Mouse (Mus musculus) neural tube, embryonic 14.5 days (tissue): ENCODE results near the gene Nfrkb. TPM values are rescaled to one million over a fixed set of nuclear protein-coding genes. Genes with fewer than 3 reads are reported as not detected.
A peak's percentile ranks its signal among the peaks of the same experiment; 100 is the strongest.

Experiments used
- ATAC-seq: fragments of 200-750 bp; cut with Nextera tagmentation; 2 replicates; pipeline ENCODE4 v1.8.0; 2017; ENCODE audit warnings: low read depth, mild to moderate bottlenecking, moderate TSS enrichment, moderate library complexity
- H3K27ac ChIP-seq: fragments of 300-500 bp; sonication (generic); 2 replicates; pipeline ENCODE4 v1.5.1; 2014; ENCODE audit warnings: low read depth, mild to moderate bottlenecking, control low read depth, low read length, moderate library complexity, mixed read lengths
- H3K27me3 ChIP-seq: fragments of 300-500 bp; sonication (generic); 2 replicates; pipeline ENCODE4 v1.6.1; 2014; ENCODE audit warnings: low read length; ENCODE audit not compliant: control insufficient read depth, insufficient read depth
- H3K36me3 ChIP-seq: fragments of 300-500 bp; sonication (generic); 2 replicates; pipeline ENCODE4 v1.6.1; 2014; ENCODE audit warnings: low read length, mixed read lengths; ENCODE audit not compliant: control insufficient read depth, insufficient read depth
- H3K4me1 ChIP-seq: fragments of 300-500 bp; sonication (generic); 2 replicates; pipeline ENCODE4 v1.6.1; 2014; ENCODE audit warnings: low read length; ENCODE audit not compliant: control insufficient read depth, insufficient read depth
- H3K4me2 ChIP-seq: fragments of 300-500 bp; sonication (generic); 2 replicates; pipeline ENCODE4 v1.6.1; 2014; ENCODE audit warnings: mild to moderate bottlenecking, low read depth, low read length, control low read depth
- H3K4me3 ChIP-seq: fragments of 300-500 bp; sonication (generic); 2 replicates; pipeline ENCODE4 v1.5.1; 2014; ENCODE audit warnings: low read depth, low read length, control low read depth, mixed read lengths
- H3K9ac ChIP-seq: fragments of 300-500 bp; sonication (generic); replicated peaks from 2 replicates; pipeline ENCODE4 v1.6.1; 2014; ENCODE audit warnings: low read depth, mild to moderate bottlenecking, control low read depth, low read length, mixed read lengths
- H3K9me3 ChIP-seq: fragments of 300-500 bp; sonication (generic); 2 replicates; pipeline ENCODE4 v1.6.1; 2016; ENCODE audit warnings: low read length; ENCODE audit not compliant: control insufficient read depth
- WGBS: fragments of 180-500 bp; shearing (Covaris S2); extraction: QIAGEN DNeasy Blood & Tissue Kit; methylation state at CpG from one replicate; pipeline ENCODE4 v1.1.7; 2014; 5-methylcytosine and 5-hydroxymethylcytosine counted together
- polyA plus RNA-seq: library from polyadenylated mRNA; unstranded; fragments of >200 nt; fragmentation: Nextera tagmentation; extraction: Ambion mirVana; gene quantifications from 2 replicates; pipeline ENCODE4 v1.2.1, GENCODE M21; 2014

Gene Nfrkb
- polyA plus RNA-seq, 1 experiment from 2014 or later = 44.1 TPM

DNA sequence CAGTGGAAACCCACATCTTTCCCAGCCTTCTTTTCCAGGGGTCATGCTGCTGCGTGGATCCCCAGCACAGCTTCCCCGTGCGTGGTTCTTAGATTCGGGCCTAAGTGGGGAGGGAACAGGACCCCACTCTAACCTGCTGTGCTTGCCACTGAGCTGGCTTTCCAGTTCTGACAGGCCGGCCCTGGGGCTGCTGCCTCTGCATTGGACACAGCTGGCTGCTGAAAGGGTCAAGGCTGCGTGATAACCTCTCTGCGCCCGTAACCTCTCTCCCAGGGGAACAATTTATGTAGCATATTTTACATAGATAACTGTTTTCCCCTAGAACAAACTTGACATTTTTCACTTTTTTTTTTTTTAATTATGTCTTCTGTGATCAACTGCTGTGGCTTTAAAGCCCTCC lies 20.9 kb upstream of the Nfrkb start:
- Histone ChIP-seq H3K27me3 (no peaks in the 10 kb centered on the region), H3K4me3 (no peak overlapping the region), H3K9me3 (no peaks in the 10 kb centered on the region), H3K27ac (no peak overlapping the region), H3K36me3 (peaks cover 8% of the 10 kb centered on the region; the same call in 1 of the 2 replicates), H3K9ac (no peak overlapping the region), H3K4me1 (no peaks in the 10 kb centered on the region), H3K4me2 (no peak overlapping the region)
- WGBS = 82% methylated on average over 8 of the region's 8 CpGs
- ATAC-seq = no peak

- Histone ChIP-seq H3K27me3 (no peaks in the 10 kb centered on the region), H3K36me3 (peaks cover 7% of the 10 kb centered on the region; the same call in 1 of the 2 replicates), H3K4me2 (no peak overlapping the region), H3K4me1 (no peaks in the 10 kb centered on the region), H3K9me3 (no peaks in the 10 kb centered on the region), H3K27ac (no peak overlapping the region), H3K9ac (no peak overlapping the region), H3K4me3 (no peak overlapping the region)
- WGBS = 99% methylated on average over 3 of the region's 3 CpGs
- ATAC-seq = no peak
These were observed 14.3 kb upstream of the Nfrkb start for GRCm38 (mm10) chr9:31371740-31372139.

DNA sequence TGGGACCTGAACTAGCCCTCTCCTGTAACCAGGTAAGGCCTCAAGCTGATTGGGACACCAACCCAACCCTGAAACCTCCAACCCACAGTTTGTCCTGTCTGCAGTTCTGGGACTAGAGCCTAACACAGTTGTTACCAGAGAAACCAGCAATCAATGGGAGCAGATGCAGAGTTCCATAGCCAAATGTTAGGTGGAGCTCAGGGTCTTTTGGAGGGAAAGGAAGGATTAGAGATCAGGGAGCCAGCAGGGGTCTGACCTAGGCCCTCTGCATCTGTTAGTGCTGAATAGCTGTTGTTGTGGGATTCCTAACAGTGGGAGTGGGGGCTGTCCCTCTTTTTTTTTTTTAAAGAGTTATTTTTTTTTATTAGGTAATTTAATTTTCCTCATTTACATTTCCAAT lies 9.3 kb upstream of the Nfrkb start:
- ATAC-seq = no peak

DNA sequence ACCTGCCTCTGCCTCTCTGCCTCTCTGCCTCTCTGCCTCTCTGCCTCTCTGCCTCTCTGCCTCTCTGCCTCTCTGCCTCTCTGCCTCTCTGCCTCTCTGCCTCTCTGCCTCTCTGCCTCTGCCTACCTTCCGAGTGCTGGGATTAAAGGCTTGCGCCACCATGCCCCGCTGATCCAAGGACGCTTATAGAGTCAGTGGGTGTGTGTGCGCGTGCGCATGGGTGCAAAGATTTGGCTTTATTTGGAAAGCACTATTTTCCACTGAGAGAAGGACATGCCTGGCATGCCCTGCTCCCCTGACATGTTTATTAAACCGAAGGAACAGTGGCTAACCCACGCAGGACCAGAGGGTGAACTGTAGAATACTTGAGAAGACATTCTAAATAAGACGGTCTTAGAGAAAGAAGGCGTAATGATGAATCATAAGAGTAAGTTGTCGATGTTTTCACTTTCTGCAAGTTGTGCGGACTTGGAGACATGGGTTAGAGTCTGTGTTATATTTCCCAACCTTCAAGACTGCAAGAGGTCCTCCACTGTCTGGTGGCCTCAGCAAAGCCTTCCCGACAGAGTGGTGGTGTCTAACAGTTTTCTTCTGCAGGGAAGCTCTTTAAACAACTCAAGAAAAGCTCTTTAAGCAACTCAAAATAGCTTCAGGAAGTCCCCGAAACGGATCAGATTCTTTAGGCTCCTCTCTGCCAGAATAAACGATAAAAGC lies 1.0 kb upstream of the Nfrkb start:
- 89% methylated on average over 17 of the region's 17 CpGs for WGBS
- peaks cover 13% of the 10 kb centered on the region; the same call in 1 of the 2 replicates for H3K4me1 ChIP-seq
- no peak for ATAC-seq
- H3K27me3 ChIP-seq = no peaks in the 10 kb centered on the region
- no peak overlapping the region for H3K9ac ChIP-seq
- H3K4me2 ChIP-seq = no peak overlapping the region
- no peak overlapping the region for H3K4me3 ChIP-seq
- H3K36me3 ChIP-seq = peaks cover 5% of the 10 kb centered on the region; the same call in 1 of the 2 replicates
- H3K27ac ChIP-seq = no peak overlapping the region
- H3K9me3 ChIP-seq = no peaks in the 10 kb centered on the region

More for the DNA sequence above, 9.3 kb upstream of the Nfrkb start:
- H3K4me1 ChIP-seq = no peaks in the 10 kb centered on the region
- H3K27ac ChIP-seq = no peak overlapping the region
- no peak overlapping the region for H3K4me2 ChIP-seq
- peaks cover 6% of the 10 kb centered on the region; the same call in 1 of the 2 replicates for H3K36me3 ChIP-seq
- no peaks in the 10 kb centered on the region for H3K27me3 ChIP-seq
- H3K9ac ChIP-seq = no peak overlapping the region
- no peaks in the 10 kb centered on the region for H3K9me3 ChIP-seq
- H3K4me3 ChIP-seq = no peak overlapping the region

GRCm38 (mm10) chr9:31385500-31385869 lies 507 bp upstream of the Nfrkb start:
- Histone ChIP-seq H3K9ac (peak overlapping the region; percentile 71), H3K36me3 (peaks cover 5% of the 10 kb centered on the region; the same call in 1 of the 2 replicates), H3K4me3 (peak overlapping the region; percentile 75), H3K4me1 (peaks cover 13% of the 10 kb centered on the region; the same call in 1 of the 2 replicates), H3K27ac (no peak overlapping the region; the same call in 1 of the 2 replicates), H3K9me3 (no peaks in the 10 kb centered on the region), H3K27me3 (no peaks in the 10 kb centered on the region), H3K4me2 (peak overlapping the region; percentile 46)
- 22% methylated on average over 4 of the region's 4 CpGs for WGBS
- ATAC-seq = peak; percentile 33

GRCm38 (mm10) chr9:31386368-31387180 lies 582 bp downstream of the Nfrkb start:
- 10% methylated on average over 43 of the region's 44 CpGs for WGBS
- peaks cover 13% of the 10 kb centered on the region; the same call in 1 of the 2 replicates for H3K4me1 ChIP-seq
- H3K4me2 ChIP-seq = peak overlapping the region; percentile 69
- H3K36me3 ChIP-seq = peaks cover 12% of the 10 kb centered on the region
- ATAC-seq = peak; percentile 85
- H3K27ac ChIP-seq = peak overlapping the region; percentile 22; the same call in 1 of the 2 replicates
- no peaks in the 10 kb centered on the region for H3K9me3 ChIP-seq
- no peaks in the 10 kb centered on the region for H3K27me3 ChIP-seq
- H3K9ac ChIP-seq = peak overlapping the region; percentile 71
- H3K4me3 ChIP-seq = peak overlapping the region; percentile 75

- ATAC-seq = no peak
- Histone ChIP-seq H3K4me2 (peak overlapping the region; percentile 69), H3K36me3 (peaks cover 18% of the 10 kb centered on the region), H3K4me1 (peaks cover 13% of the 10 kb centered on the region; the same call in 1 of the 2 replicates), H3K9ac (no peak overlapping the region), H3K27ac (no peak overlapping the region), H3K27me3 (no peaks in the 10 kb centered on the region), H3K9me3 (no peaks in the 10 kb centered on the region), H3K4me3 (peak overlapping the region; percentile 75)
- 93% methylated on average over 5 of the region's 5 CpGs for WGBS
These were observed 1.2 kb downstream of the Nfrkb start for GRCm38 (mm10) chr9:31387206-31387605.

GRCm38 (mm10) chr9:31400441-31400840 lies 14.4 kb downstream of the Nfrkb start:
- WGBS = 58% methylated on average over 4 of the region's 4 CpGs
- no peaks in the 10 kb centered on the region for H3K4me1 ChIP-seq

DNA sequence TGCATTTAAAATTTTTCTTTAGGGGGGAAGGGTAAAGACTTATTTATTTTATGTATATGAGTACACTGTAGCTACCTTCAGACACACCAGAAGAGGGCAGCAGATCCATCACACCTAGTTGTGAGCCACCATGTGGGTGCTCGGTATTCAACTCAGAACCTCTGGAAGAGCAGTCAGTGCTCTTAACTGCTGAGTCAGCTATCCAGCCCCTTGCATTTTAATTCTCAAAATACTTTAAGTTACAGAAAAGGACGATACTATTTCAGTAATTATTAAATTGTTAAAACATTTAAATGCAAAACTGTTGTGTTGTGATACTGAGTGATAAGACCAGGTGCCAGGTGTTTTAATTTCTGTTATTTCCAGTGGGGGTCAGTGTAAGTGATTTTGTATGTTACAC lies 18.3 kb downstream of the Nfrkb start:
- ATAC-seq = no peak
- Histone ChIP-seq H3K9ac (no peak overlapping the region), H3K4me1 (no peaks in the 10 kb centered on the region), H3K4me2 (no peak overlapping the region), H3K36me3 (peaks cover 73% of the 10 kb centered on the region), H3K4me3 (no peak overlapping the region), H3K27ac (no peak overlapping the region), H3K27me3 (no peaks in the 10 kb centered on the region), H3K9me3 (no peaks in the 10 kb centered on the region)
- 91% methylated on average over 2 of the region's 2 CpGs for WGBS

More at GRCm38 (mm10) chr9:31400441-31400840, 14.4 kb downstream of the Nfrkb start:
- no peak overlapping the region for H3K4me2 ChIP-seq
- peaks cover 86% of the 10 kb centered on the region for H3K36me3 ChIP-seq
- no peak overlapping the region for H3K27ac ChIP-seq
- no peak for ATAC-seq
- no peaks in the 10 kb centered on the region for H3K9me3 ChIP-seq
- H3K9ac ChIP-seq = no peak overlapping the region
- no peaks in the 10 kb centered on the region for H3K27me3 ChIP-seq
- H3K4me3 ChIP-seq = no peak overlapping the region
